Mouse (Mus musculus) limb, embryonic 10.5 days (tissue): ENCODE data around the gene Ccdc188. TPM values are rescaled to one million over a fixed set of nuclear protein-coding genes. Genes with fewer than 3 reads are reported as not detected.

Experiments
- DNase-seq: peaks from one replicate; pipeline ENCODE4 v3.0.0-alpha.2; 2017; ENCODE audit warnings: low spot score
- H3K27ac ChIP-seq: fragments of 300-500 bp; sonication (generic); 2 replicates; pipeline ENCODE4 v1.5.1; 2016; ENCODE audit warnings: mild to moderate bottlenecking
- H3K27me3 ChIP-seq: fragments of 300-500 bp; sonication (generic); 2 replicates; pipeline ENCODE4 v1.6.1; 2016; ENCODE audit warnings: low read depth, mild to moderate bottlenecking; ENCODE audit not compliant: poor library complexity, severe bottlenecking
- H3K36me3 ChIP-seq: fragments of 300-500 bp; sonication (generic); 2 replicates; pipeline ENCODE4 v1.6.1; 2016; ENCODE audit warnings: mild to moderate bottlenecking, moderate library complexity
- H3K4me1 ChIP-seq: fragments of 300-500 bp; sonication (generic); 2 replicates; pipeline ENCODE4 v1.6.1; 2016
- H3K4me3 ChIP-seq: fragments of 300-500 bp; sonication (generic); 2 replicates; pipeline ENCODE4 v1.5.1; 2016; ENCODE audit warnings: mild to moderate bottlenecking, moderate library complexity
- H3K9me3 ChIP-seq: fragments of 300-500 bp; sonication (generic); replicated peaks from 2 replicates; pipeline ENCODE4 v1.6.1; 2016; ENCODE audit warnings: mild to moderate bottlenecking
- WGBS: fragments of 180-500 bp; shearing (Covaris S2); methylation state at CpG from one replicate; pipeline ENCODE4 v1.1.7; 2016; 5-methylcytosine and 5-hydroxymethylcytosine counted together
- polyA plus RNA-seq: library from polyadenylated mRNA; unstranded; fragments of >200 nt; fragmentation: Nextera tagmentation; extraction: Ambion mirVana; gene quantifications from 2 replicates; pipeline ENCODE4 v1.2.1, GENCODE M21; 2016

Ccdc188 gene
- polyA plus RNA-seq, 1 experiment from 2014 or later = not detected

DNA sequence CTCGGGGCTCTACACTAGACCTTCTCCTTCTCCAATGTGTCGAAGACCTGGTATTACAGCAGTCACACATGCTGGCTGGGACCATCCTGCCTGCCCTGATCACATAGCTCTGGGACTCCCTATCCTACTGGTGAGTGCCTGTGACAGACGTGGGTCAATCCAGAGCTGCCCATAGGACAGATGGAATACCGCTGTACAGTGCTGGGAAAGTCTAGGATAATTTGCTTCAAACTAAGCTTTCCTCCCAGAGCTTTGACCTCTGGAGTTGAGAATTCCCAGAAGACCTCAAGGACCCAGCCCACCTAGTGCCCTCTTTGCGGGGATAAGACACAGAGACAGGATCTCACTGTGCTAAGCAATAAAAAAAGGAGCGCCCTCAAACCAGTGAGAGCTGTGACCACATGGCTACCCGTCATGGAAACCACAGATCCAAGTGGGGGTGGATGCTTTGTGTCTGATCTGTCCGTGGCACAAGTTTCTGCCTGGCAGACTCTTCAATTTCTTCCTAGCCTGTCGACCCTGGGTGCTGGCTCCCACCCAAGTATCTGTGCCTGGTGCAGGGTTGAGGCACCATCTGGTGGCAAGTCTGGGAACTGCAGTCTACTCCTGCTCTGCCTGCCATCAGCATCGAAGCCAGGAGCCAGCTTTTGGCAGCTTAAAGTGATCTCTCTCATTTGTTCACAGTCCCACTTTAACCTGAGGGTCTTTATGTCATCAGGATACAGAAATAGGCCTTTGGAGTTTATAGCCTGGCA is 6.1 kb upstream of the Ccdc188 start:
- H3K36me3 ChIP-seq = no peaks in the 10 kb centered on the region
- no peaks in the 10 kb centered on the region for H3K9me3 ChIP-seq
- DNase-seq = peak; percentile 93
- peaks cover 26% of the 10 kb centered on the region for H3K4me1 ChIP-seq
- H3K27me3 ChIP-seq = peaks cover 44% of the 10 kb centered on the region
- no peak overlapping the region for H3K4me3 ChIP-seq
- H3K27ac ChIP-seq = no peak overlapping the region
- 49% methylated on average over 10 of the region's 10 CpGs for WGBS

- WGBS = 57% methylated on average over 6 of the region's 6 CpGs
- H3K27me3 ChIP-seq = peaks cover 25% of the 10 kb centered on the region
- H3K4me1 ChIP-seq = peaks cover 37% of the 10 kb centered on the region
- peak; percentile 83 for DNase-seq
- H3K4me3 ChIP-seq = 0 out of 2 replicates have a peak overlapping the region, but pooled peaks have one; percentile 16
- H3K36me3 ChIP-seq = no peaks in the 10 kb centered on the region
- peak overlapping the region; percentile 56; the same call in 1 of the 2 replicates for H3K27ac ChIP-seq
- no peaks in the 10 kb centered on the region for H3K9me3 ChIP-seq
Measured at GRCm38 (mm10) chr16:18213689-18214088, 4.0 kb upstream of the Ccdc188 start.

- peaks cover 49% of the 10 kb centered on the region for H3K4me1 ChIP-seq
- WGBS = 86% methylated on average over 7 of the region's 7 CpGs
- peaks cover 14% of the 10 kb centered on the region for H3K27me3 ChIP-seq
- H3K36me3 ChIP-seq = no peaks in the 10 kb centered on the region
- no peak overlapping the region for H3K4me3 ChIP-seq
- H3K9me3 ChIP-seq = no peaks in the 10 kb centered on the region
- no peak for DNase-seq
- H3K27ac ChIP-seq = peak overlapping the region; percentile 56; the same call in 1 of the 2 replicates
Measured at GRCm38 (mm10) chr16:18214858-18215257, 2.8 kb upstream of the Ccdc188 start.

- WGBS = 83% methylated on average over 9 of the region's 9 CpGs
- no peak for DNase-seq
- Histone ChIP-seq H3K4me3 (no peak overlapping the region), H3K27ac (peak overlapping the region; percentile 81), H3K27me3 (no peaks in the 10 kb centered on the region), H3K9me3 (no peaks in the 10 kb centered on the region), H3K4me1 (peaks cover 51% of the 10 kb centered on the region), H3K36me3 (peaks cover 27% of the 10 kb centered on the region)
Measured at GRCm38 (mm10) chr16:18218580-18218996, 909 bp downstream of the Ccdc188 start.

DNA sequence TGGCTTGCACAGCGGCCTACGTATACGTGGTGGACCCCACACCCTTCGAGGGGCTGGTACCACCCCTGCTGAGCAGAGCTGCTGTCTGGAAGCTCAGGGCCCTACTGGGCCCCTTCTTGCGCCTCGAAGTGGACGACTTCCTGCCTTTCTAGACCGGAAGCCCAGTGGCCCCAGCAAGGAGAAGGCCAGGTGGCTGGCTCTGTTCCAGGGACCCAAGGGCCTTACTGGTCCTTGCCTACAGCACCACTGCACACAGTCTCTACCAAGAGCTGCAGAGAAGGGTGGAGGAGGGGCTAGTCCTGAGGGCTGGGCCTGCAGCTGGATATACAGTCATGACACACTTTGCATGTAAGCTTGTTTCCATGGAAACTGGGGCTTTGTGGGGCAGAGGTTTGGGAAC is 2.3 kb downstream of the Ccdc188 start:
- Histone ChIP-seq H3K27me3 (no peaks in the 10 kb centered on the region), H3K4me3 (0 out of 2 replicates have a peak overlapping the region, but pooled peaks have one; percentile 11), H3K36me3 (peaks cover 41% of the 10 kb centered on the region), H3K9me3 (no peaks in the 10 kb centered on the region), H3K4me1 (peaks cover 38% of the 10 kb centered on the region), H3K27ac (peak overlapping the region; percentile 81)
- no peak for DNase-seq
- 73% methylated on average over 8 of the region's 8 CpGs for WGBS

DNA sequence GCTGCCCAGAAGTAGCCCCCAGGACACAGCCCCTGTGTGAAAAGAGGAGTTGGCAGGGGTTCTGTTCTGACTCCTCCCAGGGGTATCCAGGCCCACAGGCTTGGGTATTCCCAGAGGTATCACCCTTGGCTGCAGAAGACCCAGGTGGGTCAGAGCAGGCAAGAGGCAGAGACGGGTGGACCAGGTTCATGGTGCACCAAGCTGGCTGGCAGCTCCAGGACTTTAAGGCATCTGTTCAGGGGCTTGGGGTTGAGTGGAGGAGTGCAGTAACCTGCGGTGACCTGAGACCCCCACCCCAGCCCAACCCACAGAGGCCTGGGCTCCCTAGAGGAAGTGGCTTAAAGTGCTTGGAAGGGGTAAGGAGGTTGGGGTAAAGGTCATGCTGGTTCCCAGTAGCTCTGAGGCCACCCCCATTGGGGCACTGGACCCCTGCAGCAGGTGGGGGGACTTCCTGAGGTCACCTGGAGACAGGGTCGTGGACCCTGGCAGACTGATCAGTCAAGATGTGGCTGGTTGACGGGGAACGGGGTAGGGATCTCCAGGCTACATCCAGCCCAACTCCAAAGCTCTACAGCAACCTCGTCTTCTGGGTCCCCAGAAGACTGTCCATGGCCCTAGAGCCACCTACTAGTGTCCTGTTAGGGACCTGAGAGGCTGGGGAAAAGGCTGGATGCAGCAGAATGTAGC is 3.3 kb downstream of the Ccdc188 start:
- Histone ChIP-seq H3K27ac (no peak overlapping the region; the same call in 1 of the 2 replicates), H3K4me3 (no peak overlapping the region), H3K9me3 (no peaks in the 10 kb centered on the region), H3K36me3 (peaks cover 51% of the 10 kb centered on the region), H3K27me3 (no peaks in the 10 kb centered on the region), H3K4me1 (peaks cover 38% of the 10 kb centered on the region)
- WGBS = 84% methylated on average over 6 of the region's 6 CpGs
- DNase-seq = no peak

GRCm38 (mm10) chr16:18221543-18221898 is 3.8 kb downstream of the Ccdc188 start:
- Histone ChIP-seq H3K27ac (no peak overlapping the region), H3K9me3 (no peaks in the 10 kb centered on the region), H3K4me1 (peaks cover 38% of the 10 kb centered on the region), H3K27me3 (no peaks in the 10 kb centered on the region), H3K36me3 (peaks cover 57% of the 10 kb centered on the region), H3K4me3 (no peak overlapping the region)
- DNase-seq = no peak
- 76% methylated on average over 11 of the region's 11 CpGs for WGBS

- 82% methylated on average over 11 of the region's 11 CpGs for WGBS
- DNase-seq = no peak
- H3K27ac ChIP-seq = no peak overlapping the region
- peaks cover 63% of the 10 kb centered on the region for H3K36me3 ChIP-seq
- H3K4me1 ChIP-seq = peaks cover 38% of the 10 kb centered on the region
- no peak overlapping the region for H3K4me3 ChIP-seq
- no peaks in the 10 kb centered on the region for H3K9me3 ChIP-seq
- H3K27me3 ChIP-seq = no peaks in the 10 kb centered on the region
Measured at GRCm38 (mm10) chr16:18222188-18222587, 4.5 kb downstream of the Ccdc188 start.

- DNase-seq = no peak
- peaks cover 15% of the 10 kb centered on the region for H3K4me1 ChIP-seq
- no peak overlapping the region for H3K4me3 ChIP-seq
- peaks cover 79% of the 10 kb centered on the region for H3K36me3 ChIP-seq
- H3K27ac ChIP-seq = no peak overlapping the region
- H3K9me3 ChIP-seq = no peaks in the 10 kb centered on the region
- WGBS = 93% methylated on average over 13 of the region's 13 CpGs
- no peaks in the 10 kb centered on the region for H3K27me3 ChIP-seq
Measured at GRCm38 (mm10) chr16:18227187-18227586, 9.5 kb downstream of the Ccdc188 start.

DNA sequence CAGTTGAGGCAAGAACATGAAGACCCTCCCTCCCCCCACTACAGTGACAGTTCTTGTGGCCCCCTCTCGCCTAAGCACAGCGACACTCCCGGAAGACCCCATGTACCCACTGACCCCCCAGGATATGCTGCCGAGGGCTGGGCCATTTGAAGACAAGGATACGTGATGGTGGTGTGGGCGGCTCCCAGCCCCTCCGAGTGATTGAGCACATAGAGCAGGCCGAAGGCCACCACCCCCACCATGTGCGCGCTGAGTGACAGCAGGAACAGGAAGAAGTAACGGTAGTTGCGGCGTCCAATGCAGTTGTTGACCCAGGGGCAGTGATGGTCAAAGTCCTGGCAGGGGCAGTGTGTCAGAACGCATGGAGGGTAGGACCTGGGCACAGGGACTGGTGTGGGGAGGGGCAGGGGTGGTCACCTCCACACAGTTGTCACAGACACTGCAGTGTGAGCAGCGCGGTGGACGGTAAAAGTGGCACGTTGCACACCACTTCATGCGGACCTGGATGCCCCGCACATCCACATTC is 10.3 kb downstream of the Ccdc188 start:
- Histone ChIP-seq H3K27ac (no peak overlapping the region), H3K4me1 (peaks cover 15% of the 10 kb centered on the region), H3K27me3 (no peaks in the 10 kb centered on the region), H3K36me3 (peaks cover 72% of the 10 kb centered on the region), H3K9me3 (no peaks in the 10 kb centered on the region), H3K4me3 (peak overlapping the region; percentile 6; the same call in 1 of the 2 replicates)
- WGBS = 95% methylated on average over 20 of the region's 20 CpGs
- DNase-seq = no peak

DNA sequence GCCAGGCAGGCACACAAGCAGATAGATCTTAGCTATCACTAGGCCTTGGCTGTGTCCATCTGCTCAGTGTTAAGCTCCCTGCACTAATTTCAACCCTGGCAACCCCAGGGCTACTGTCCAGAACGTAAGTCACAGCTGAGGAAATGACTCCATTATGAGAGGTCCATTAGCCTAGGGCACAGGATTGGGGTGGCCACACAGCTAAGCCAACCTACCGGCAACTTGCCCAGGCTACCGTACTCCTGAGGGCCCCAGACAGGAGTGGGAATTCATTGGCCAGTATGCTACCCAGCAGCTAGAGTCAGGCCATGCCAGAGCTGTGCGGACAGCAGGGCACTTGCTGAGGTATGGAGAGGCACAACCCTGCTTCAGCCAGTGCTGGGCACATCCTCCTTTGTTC is 11.2 kb downstream of the Ccdc188 start:
- H3K27me3 ChIP-seq = no peaks in the 10 kb centered on the region
- WGBS = 90% methylated on average over 4 of the region's 4 CpGs
- H3K4me1 ChIP-seq = peaks cover 24% of the 10 kb centered on the region
- no peak overlapping the region for H3K4me3 ChIP-seq
- no peaks in the 10 kb centered on the region for H3K9me3 ChIP-seq
- H3K36me3 ChIP-seq = peaks cover 67% of the 10 kb centered on the region
- DNase-seq = no peak
- H3K27ac ChIP-seq = no peak overlapping the region

GRCm38 (mm10) chr16:18229622-18230021 is 11.9 kb downstream of the Ccdc188 start:
- Histone ChIP-seq H3K9me3 (no peaks in the 10 kb centered on the region), H3K27ac (no peak overlapping the region), H3K4me3 (no peak overlapping the region), H3K4me1 (peaks cover 32% of the 10 kb centered on the region), H3K36me3 (peaks cover 59% of the 10 kb centered on the region), H3K27me3 (no peaks in the 10 kb centered on the region)
- DNase-seq = no peak
- 95% methylated on average over 11 of the region's 11 CpGs for WGBS

- no peak for DNase-seq
- no peaks in the 10 kb centered on the region for H3K9me3 ChIP-seq
- peaks cover 49% of the 10 kb centered on the region for H3K36me3 ChIP-seq
- no peak overlapping the region for H3K4me3 ChIP-seq
- H3K4me1 ChIP-seq = peaks cover 38% of the 10 kb centered on the region
- no peak overlapping the region for H3K27ac ChIP-seq
- H3K27me3 ChIP-seq = no peaks in the 10 kb centered on the region
- WGBS = 90% methylated on average over 6 of the region's 6 CpGs
Measured at GRCm38 (mm10) chr16:18230617-18231016, 12.9 kb downstream of the Ccdc188 start.
